Mouse (Mus musculus) T-helper 17 cell (primary cell): ENCODE measurements around the gene Ccdc155.
"Not testable (repeated sequence)": the region's sequence is repeated elsewhere in the genome, so short reads cannot be mapped to it uniquely, and the experiment has no call there.

ENCODE experiments used
- in situ Hi-C, 2 experiments: fragments of 300-600 bp; cut with MboI, MseI; formaldehyde crosslinking; loops; 1 replicate in 1 of 2; 2 replicates in 1 of 2; pipeline ENCODE4 v1.15.1; 2025; ENCODE audit warnings: high pct_unique_total_duplicates in 2 of 2

The Ccdc155 gene

GRCm38 (mm10) chr7:45192585-45193310, 11.9 kb downstream of the Ccdc155 start:
- in situ Hi-C loops = no loop called here

- in situ Hi-C loops = no loop called here
Measured at GRCm38 (mm10) chr7:45191803-45192363, 12.8 kb downstream of the Ccdc155 start.

DNA sequence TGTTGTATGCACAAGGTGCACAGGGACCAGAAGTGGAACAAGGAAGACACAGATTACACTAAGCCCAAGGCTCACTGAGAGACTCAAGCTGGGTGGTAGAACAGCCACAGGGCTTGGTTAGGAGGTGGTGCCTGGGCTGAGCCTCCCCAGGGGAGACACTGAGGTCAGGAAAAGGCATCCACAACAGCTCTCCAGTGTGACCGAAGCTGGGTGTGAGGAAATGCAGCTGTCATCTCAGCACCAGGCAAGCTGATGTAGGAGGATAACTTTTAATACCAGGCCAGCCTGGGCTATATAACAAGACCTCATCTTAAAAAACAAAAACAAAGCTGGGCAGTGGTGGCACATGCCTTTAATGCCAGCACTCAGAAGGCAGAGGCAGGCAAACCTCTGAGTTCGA, 13.5 kb downstream of the Ccdc155 start:
- in situ Hi-C loops = no loop called here

GRCm38 (mm10) chr7:45190186-45190585, 14.5 kb downstream of the Ccdc155 start:
- in situ Hi-C loops = no loop called here

GRCm38 (mm10) chr7:45189600-45189999, 15.1 kb downstream of the Ccdc155 start:
- in situ Hi-C loops = no loop called here

DNA sequence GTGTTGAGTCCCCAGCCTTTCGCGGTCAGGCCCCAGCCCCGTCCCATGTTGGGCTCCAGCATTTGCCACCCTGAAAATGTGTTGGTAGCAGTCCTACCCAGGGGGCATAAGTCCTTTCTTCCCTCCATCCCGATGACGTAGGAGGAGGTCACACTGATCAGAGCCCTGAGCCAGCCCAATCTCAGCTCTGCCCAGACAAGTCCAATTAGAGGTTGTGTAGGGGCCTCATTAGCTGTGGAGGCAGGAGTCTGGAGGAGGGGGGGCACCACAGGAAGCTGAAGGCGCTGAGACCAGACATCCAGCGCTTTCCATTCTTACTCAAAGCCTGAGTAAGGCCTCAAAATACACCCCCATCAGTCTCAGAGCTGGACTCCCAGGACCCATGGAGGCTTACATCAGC, 18.8 kb downstream of the Ccdc155 start:
- in situ Hi-C loops = no loop called here

DNA sequence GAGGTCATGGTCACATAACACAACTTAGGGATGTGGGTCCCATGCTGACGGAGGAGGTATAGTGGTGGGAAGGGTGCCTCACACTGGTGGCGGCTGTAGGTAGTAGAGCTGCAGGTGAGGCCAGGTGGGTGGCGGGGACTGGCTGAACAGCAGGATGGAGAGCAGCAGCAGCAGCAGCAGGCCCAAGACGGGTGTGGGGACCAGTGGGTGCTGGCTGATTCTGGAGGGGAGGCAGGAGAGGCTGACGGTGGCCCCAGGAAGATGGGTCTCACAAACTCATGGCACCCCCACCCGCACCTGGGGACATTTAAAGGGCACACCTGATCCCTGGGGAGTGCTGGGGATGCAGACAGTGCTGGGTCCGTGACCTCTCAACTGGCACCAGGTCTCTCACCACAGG, 21.0 kb downstream of the Ccdc155 start:
- in situ Hi-C loops = loop anchor here in 1 of 2 experiments (5.0 kb wide), 1 partner anchor 631 kb away; the partner anchor contains the start of gene Nr1h2

DNA sequence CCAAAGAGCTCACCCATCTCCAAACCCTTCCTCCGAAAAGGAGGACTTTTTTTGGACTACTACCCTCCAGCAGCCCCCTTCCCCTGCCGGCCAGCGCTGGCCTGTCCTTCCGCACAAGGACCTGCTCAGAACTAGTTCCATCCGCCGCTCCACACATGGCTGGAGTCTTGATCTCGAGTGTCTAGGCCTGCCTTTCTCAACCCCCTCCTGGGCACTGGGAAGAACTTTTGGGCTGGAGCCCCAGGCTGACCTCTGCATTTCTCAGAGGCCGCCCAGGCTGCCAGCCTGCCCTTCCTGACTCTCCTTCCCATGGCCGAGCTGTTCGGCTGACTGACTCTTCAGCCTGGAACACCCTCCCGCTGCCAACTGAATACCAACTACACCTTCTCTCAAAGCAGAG, 22.1 kb downstream of the Ccdc155 start:
- in situ Hi-C loops = loop anchor here in 1 of 2 experiments (5.0 kb wide), 1 partner anchor 630 kb away; the partner anchor contains the start of gene Nr1h2

DNA sequence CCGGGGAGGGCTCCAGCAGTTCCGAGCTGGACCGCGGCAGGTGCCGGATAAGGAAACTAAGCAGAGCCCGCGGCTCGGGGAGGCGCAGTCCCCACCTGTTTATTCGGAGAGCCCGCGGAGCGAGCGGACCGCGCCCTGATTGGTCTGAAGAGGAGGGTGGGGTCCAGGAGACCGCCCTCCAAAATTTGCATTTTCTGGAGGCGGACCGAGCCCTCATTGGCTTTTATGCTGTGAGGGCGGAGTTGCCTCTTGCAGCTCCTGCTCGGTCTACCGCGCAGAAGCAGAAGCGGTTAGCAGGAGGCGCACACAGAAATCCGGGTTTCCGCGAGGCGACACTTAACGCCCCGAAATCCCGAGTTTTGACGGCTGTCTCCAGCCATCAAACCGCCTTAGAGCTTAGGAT, 22.5 kb downstream of the Ccdc155 start:
- in situ Hi-C loops = loop anchor here in 1 of 2 experiments (5.0 kb wide), 1 partner anchor 630 kb away; the partner anchor contains the start of gene Nr1h2

- in situ Hi-C loops = loop anchor here in 1 of 2 experiments (5.0 kb wide), 1 partner anchor 629 kb away; the partner anchor contains the start of gene Nr1h2
Measured at GRCm38 (mm10) chr7:45181540-45181939, 23.2 kb downstream of the Ccdc155 start.

- in situ Hi-C loops = loop anchor here in 1 of 2 experiments (5.0 kb wide), 1 partner anchor 629 kb away; the partner anchor contains the start of gene Nr1h2
Measured at GRCm38 (mm10) chr7:45180896-45181477, 23.7 kb downstream of the Ccdc155 start, which contains the start of gene Pth2. Gene Pth2, plus strand, starts transcription at chr7:45180995.

GRCm38 (mm10) chr7:45179469-45179868, 25.2 kb downstream of the Ccdc155 start, which contains the start of gene Gfy:
Gene Gfy, minus strand, starts transcription at chr7:45179569.
- in situ Hi-C loops = no loop called here

GRCm38 (mm10) chr7:45178550-45178949, 26.1 kb downstream of the Ccdc155 start:
- in situ Hi-C loops = no loop called here

GRCm38 (mm10) chr7:45176356-45176755, 28.3 kb downstream of the Ccdc155 start:
- in situ Hi-C loops = no loop called here

DNA sequence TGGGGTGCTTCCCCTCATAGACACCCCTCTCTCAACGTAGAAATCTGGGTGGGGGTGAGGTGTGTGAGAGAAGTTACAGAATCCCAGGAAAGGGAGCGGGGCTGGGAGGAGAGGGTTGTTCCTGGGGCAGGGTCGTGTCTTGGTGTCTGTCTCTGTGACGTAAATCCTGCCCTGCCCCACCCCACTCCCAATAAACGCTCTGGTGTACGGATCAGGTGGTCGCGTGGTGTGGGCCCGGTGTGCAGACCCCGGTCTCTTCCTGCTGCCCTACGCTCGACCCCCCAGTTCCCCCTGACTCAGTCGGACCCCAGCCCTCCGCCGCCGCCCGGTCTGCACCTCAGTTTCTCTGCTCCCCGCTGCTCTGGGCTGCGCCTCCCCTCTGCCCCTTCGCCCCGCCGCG, 28.8 kb downstream of the Ccdc155 start:
- in situ Hi-C loops = no loop called here

- in situ Hi-C loops = no loop called here
Measured at GRCm38 (mm10) chr7:45175398-45175797, 29.3 kb downstream of the Ccdc155 start.

DNA sequence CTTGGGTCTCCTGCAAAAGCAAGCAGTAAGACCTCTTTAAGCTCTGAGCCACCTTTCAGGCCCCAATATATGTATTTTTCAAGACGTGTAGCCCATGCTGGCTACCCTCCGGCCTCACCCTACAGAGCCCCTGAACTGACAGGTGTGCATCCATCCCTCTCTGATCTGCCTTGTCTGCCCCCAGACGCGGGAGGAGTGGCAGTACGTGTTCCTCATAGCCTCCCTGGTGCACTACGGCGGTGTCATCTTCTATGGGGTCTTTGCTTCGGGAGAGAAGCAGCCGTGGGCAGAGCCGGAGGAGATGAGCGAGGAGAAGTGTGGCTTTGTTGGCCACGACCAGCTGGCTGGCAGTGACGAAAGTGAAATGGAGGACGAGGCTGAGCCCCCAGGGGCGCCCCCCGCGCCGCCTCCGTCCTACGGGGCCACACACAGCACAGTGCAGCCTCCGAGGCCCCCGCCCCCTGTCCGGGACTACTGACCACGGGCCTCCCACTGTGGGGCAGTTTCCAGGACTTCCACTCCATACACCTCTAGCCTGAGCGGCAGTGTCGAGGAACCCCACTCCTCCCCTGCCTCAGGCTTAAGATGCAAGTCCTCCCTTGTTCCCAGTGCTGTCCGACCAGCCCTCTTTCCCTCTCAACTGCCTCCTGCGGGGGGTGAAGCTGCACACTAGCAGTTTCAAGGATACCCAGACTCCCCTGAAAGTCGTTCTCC, 30.0 kb downstream of the Ccdc155 start:
- in situ Hi-C loops = no loop called here

- in situ Hi-C loops = not testable (repeated sequence)
Measured at GRCm38 (mm10) chr7:45173772-45174171, 30.9 kb downstream of the Ccdc155 start.

GRCm38 (mm10) chr7:45172974-45173373, 31.7 kb downstream of the Ccdc155 start:
- in situ Hi-C loops = no loop called here

GRCm38 (mm10) chr7:45169495-45169894, 35.2 kb downstream of the Ccdc155 start:
- in situ Hi-C loops = no loop called here

DNA sequence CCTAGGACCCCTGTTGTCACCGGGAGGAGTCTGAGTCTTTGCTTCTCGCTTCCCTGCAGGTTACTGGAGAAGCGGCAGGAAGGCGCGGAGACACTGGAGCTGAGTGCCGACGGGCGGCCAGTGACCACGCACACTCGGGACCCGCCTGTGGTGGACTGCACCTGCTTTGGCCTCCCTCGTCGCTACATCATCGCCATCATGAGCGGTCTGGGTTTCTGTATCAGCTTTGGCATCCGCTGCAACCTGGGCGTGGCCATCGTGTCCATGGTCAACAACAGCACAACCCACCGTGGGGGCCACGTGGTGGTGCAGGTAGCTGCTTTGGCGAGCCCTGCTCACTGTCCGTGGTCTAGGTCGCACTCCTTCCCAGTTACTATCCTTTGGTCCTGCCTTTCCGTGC, 36.0 kb downstream of the Ccdc155 start:
- in situ Hi-C loops = no loop called here
